Mouse (Mus musculus) ES-E14 (cell line): ENCODE results near the gene Prap1.

ENCODE experiments used
- CHD2 ChIP-seq: IDR thresholded peaks from 2 replicates; pipeline ENCODE4 v1.6.1; 2014; ENCODE audit warnings: mild to moderate bottlenecking, low read depth, low read length, inconsistent platforms
- HCFC1 ChIP-seq: IDR thresholded peaks from 2 replicates; pipeline ENCODE4 v1.6.1; 2012; ENCODE audit warnings: low read length, inconsistent platforms, borderline replicate concordance; ENCODE audit not compliant: insufficient read depth
- MAFK ChIP-seq: IDR thresholded peaks from 2 replicates; pipeline ENCODE4 v1.6.1; 2014; ENCODE audit warnings: mild to moderate bottlenecking, low read depth, low read length, inconsistent platforms; ENCODE audit not compliant: insufficient read depth
- ZC3H11A ChIP-seq: IDR thresholded peaks from 2 replicates; pipeline ENCODE4 v1.6.1; 2012; ENCODE audit warnings: low read depth, mild to moderate bottlenecking, inconsistent platforms, low read length, borderline replicate concordance
- ZNF384 ChIP-seq: IDR thresholded peaks from 2 replicates; pipeline ENCODE4 v1.6.1; 2012; ENCODE audit warnings: low read depth, low read length, inconsistent platforms

- TF ChIP-seq CHD2 (no peak), HCFC1 (no peak), ZNF384 (no peak), MAFK (no peak), ZC3H11A (no peak)
Observed at GRCm38 (mm10) chr7:140054124-140054523, 39.1 kb upstream of the Prap1 start.
